Mouse (Mus musculus): ENCODE measurements at regions not wholly inside any gene's neighbourhood (a gene's known extent, or its start where the extent isn't known, plus 50 kb on each side); places are given as distances from the start of the nearest gene placed in this dataset.
A peak's percentile ranks its signal among the peaks of the same experiment; 100 is the strongest.

DNA sequence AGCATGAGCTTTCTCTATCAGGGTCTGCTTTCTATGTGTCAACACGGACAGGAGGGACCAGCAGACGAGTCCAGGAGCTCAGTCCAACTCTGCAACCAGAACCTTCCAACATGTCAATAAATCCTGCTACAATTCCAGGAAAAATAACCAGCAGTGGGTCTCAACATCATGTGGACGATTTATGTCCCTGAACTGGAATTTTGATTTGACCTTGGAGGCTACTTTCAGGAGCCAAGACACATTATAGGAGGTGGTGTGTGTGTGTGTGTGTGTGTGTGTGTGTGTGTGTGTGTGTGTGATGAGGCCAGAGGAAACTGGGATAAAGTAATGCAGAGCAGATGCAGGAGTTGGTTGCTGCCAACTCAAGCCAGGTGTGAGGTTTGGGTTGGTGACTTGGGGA is 107.8 kb downstream of the Edn3 start:
- Histone ChIP-seq H3K27ac (no peak overlapping the region), H3K9ac (no peak overlapping the region), H3K4me3 (no peak overlapping the region), H3K4me1 (replicated peaks) (peaks cover 23% of the 10 kb centered on the region), H3K9me3 (no peaks in the 10 kb centered on the region), H3K27me3 (no peaks in the 10 kb centered on the region), H3K36me3 (no peaks in the 10 kb centered on the region), H3K4me2 (no peak overlapping the region)
- no peak for ATAC-seq (ENCODE audit: low FRiP score)
- 81% methylated on average over 3 of the region's 3 CpGs for WGBS

DNA sequence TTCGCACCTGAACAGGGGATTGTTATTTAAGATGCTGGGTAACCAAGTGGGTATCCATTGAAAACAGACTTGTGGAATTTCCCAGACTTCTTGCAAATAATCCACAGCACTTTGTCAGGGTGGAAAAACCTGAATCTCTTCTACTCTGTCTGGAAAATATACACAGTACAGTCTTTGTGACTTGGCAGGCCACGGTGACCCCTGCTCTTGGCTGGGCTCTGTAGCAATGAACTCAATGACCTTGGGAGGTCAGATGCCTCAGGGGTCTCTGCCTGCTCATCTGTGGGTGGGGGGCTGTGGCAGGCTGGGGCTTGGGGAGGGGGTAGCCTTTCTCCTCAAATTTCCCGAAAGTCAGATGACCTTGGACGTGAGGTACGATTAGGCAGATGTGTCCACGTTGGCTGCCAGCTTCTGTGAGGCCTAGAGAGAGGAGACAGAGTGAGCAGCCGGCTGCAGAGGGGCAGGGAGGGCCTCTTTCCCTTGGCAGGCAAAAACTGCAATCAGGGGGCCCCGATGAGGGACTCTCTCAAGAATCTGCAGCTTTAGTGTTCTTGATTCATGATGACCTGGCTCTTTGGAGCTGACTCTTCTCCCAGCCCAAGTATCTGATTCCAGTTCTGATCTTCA is 108.4 kb downstream of the Edn3 start:
- 68% methylated on average over 8 of the region's 8 CpGs for WGBS
- ATAC-seq (ENCODE audit: low FRiP score) = no peak
- peaks cover 24% of the 10 kb centered on the region for H3K4me1 ChIP-seq (replicated peaks)
- no peaks in the 10 kb centered on the region for H3K27me3 ChIP-seq
- no peak overlapping the region for H3K4me3 ChIP-seq
- no peak overlapping the region for H3K4me2 ChIP-seq
- no peak overlapping the region for H3K27ac ChIP-seq
- no peaks in the 10 kb centered on the region for H3K9me3 ChIP-seq
- no peaks in the 10 kb centered on the region for H3K36me3 ChIP-seq
- no peak overlapping the region for H3K9ac ChIP-seq

DNA sequence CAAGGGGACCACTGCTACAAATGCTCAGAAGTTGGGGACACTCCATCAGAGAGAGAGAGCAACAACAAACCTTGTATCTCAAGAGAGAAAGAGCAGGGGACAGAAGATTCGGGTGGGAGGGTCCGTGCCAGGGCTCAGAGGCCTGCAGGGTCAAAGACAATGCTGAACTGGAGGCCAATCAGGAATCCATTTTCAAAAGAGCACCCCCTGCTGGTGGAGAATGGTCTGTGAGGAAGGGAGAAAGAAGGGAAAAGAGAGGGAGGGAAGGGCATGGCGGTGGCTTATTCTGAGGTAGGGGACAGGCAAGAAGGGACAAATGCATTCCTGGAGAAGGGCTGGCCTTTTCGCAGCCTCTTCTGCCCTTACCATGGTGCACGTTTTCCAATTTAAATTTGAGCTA is 109.9 kb downstream of the Edn3 start:
- Histone ChIP-seq H3K4me2 (no peak overlapping the region), H3K27me3 (no peaks in the 10 kb centered on the region), H3K4me1 (replicated peaks) (peaks cover 24% of the 10 kb centered on the region), H3K9ac (no peak overlapping the region), H3K9me3 (no peaks in the 10 kb centered on the region), H3K36me3 (no peaks in the 10 kb centered on the region), H3K27ac (no peak overlapping the region), H3K4me3 (no peak overlapping the region)
- ATAC-seq (ENCODE audit: low FRiP score) = no peak
- 59% methylated on average over 5 of the region's 5 CpGs for WGBS

DNA sequence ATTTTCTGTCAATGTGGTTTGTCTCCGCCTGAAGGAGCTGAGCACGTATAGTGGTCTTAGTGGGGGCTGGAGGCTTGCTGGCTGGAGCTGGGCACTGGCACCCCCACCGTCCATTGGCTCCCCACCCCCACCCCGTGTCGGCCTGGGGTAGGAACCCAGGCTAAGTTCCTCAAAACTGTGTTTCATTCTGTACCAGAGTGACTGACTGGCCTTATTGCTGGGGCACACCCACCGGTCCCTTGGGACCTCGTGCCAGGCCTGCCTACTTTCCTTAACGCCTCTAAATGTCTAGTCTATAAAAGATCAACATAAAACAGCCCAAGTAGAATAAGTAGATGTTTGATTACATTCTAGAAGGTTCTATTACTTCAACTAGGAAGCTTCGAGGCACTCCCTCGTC is 110.8 kb downstream of the Edn3 start:
- no peak for ATAC-seq (ENCODE audit: low FRiP score)
- Histone ChIP-seq H3K9me3 (no peaks in the 10 kb centered on the region), H3K27me3 (no peaks in the 10 kb centered on the region), H3K4me2 (no peak overlapping the region), H3K27ac (no peak overlapping the region), H3K4me3 (no peak overlapping the region), H3K4me1 (replicated peaks) (peaks cover 24% of the 10 kb centered on the region), H3K9ac (no peak overlapping the region), H3K36me3 (no peaks in the 10 kb centered on the region)
- WGBS = 76% methylated on average over 10 of the region's 10 CpGs

DNA sequence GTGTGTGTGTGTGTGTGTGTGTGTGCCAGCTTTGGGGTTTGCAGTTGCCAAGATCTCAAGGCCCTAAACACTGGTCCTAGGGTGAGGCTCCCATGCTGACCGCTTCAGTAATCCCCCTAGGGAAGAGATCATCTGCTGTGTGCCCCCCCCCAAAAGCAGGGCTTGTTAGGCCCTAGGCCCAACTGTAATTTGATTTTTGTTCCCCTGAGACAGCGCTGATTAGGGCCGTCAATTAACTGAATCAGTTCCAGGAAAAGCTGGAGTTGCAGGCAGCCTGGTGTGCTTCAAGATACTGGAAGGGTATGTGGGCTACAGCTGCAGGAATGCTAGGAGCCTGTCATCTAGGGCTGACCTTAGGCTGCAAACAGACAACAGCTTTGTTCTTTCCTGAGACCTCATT is 111.4 kb downstream of the Edn3 start:
- H3K27ac ChIP-seq = peak overlapping the region; percentile 14; the same call in 1 of the 2 replicates

DNA sequence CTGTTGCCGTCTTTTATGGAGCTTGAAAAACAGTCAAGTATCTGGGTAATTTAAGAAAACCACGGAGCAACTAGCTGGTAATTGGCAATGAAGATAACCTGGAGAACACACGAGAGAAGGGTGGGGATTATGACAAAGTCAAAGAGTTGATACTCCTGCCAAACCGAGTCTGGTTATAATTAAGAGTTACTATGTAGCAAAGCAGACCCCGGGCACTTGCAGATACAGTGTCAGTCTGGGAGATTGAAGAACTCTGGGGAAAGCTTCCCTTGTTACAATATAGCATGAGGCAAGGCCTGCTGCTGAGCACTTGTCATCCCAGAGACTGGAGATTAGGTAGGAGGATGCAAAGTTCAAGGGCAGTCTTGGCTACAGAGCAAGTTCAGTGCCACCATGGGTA is 116.5 kb downstream of the Edn3 start:
- Histone ChIP-seq H3K4me3 (no peak overlapping the region), H3K27ac (no peak overlapping the region), H3K27me3 (0 out of 2 replicates have a peak, but pooled peaks cover 3% of the 10 kb centered on the region), H3K36me3 (no peaks in the 10 kb centered on the region), H3K9me3 (no peaks in the 10 kb centered on the region), H3K4me2 (no peak overlapping the region), H3K4me1 (replicated peaks) (peaks cover 15% of the 10 kb centered on the region), H3K9ac (no peak overlapping the region)
- 67% methylated on average over 5 of the region's 5 CpGs for WGBS
- ATAC-seq (ENCODE audit: low FRiP score) = no peak

More for the DNA sequence above, 111.4 kb downstream of the Edn3 start:
- no peak overlapping the region for H3K4me2 ChIP-seq
- H3K9ac ChIP-seq = no peak overlapping the region
- WGBS = 51% methylated on average over 3 of the region's 3 CpGs
- ATAC-seq (ENCODE audit: low FRiP score) = peak; percentile 70; the same call in 1 of the 2 replicates
- H3K4me3 ChIP-seq = no peak overlapping the region
- H3K9me3 ChIP-seq = no peaks in the 10 kb centered on the region
- no peaks in the 10 kb centered on the region for H3K27me3 ChIP-seq
- peaks cover 24% of the 10 kb centered on the region for H3K4me1 ChIP-seq (replicated peaks)
- no peaks in the 10 kb centered on the region for H3K36me3 ChIP-seq

DNA sequence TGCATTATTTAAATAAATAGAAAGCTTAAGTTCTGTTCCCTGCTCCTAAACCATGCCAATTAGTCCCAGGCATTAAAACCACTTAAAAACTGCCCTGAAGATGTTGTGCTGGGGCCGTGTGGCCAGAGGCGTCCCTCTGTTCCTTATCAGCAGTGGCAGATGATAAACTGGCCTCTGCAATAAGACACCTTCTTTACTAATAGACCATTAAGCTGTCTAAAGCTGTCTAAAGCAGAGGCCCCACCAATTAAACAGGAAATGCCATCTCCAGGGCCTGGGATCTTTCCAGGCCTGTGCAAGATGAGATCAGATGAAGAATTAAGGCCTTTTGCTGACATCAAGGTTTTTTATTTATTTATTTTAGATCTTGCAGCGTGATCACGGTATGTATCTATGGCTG is 118.6 kb downstream of the Edn3 start:
- H3K9me3 ChIP-seq = no peaks in the 10 kb centered on the region
- 77% methylated on average over 4 of the region's 4 CpGs for WGBS
- H3K4me3 ChIP-seq = no peak overlapping the region
- H3K27me3 ChIP-seq = 0 out of 2 replicates have a peak, but pooled peaks cover 3% of the 10 kb centered on the region
- H3K4me2 ChIP-seq = no peak overlapping the region
- no peak overlapping the region for H3K27ac ChIP-seq
- no peak for ATAC-seq (ENCODE audit: low FRiP score)
- H3K36me3 ChIP-seq = no peaks in the 10 kb centered on the region
- H3K9ac ChIP-seq = no peak overlapping the region
- H3K4me1 ChIP-seq (replicated peaks) = peaks cover 3% of the 10 kb centered on the region

DNA sequence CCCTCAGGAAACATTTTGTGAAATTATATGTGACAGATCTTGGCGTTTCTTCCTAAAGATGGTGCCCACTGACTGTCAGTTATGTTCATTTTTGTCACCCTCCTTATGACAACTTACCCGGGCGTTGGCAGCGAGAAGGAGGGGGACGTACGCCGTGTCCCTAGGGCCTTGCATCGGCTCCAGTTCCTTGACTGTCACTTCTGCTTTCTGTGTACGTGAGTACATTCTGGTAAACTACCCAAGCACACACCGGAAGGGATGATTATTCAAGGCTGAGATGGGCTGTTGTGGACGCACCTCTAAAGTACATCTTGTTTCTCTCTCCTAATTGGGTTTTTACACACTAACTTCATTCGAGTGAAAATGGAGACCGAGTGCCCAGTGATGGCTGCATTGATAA is 120.2 kb downstream of the Edn3 start:
- no peak overlapping the region for H3K4me2 ChIP-seq
- ATAC-seq (ENCODE audit: low FRiP score) = no peak
- H3K4me1 ChIP-seq (replicated peaks) = peaks cover 13% of the 10 kb centered on the region
- H3K4me3 ChIP-seq = no peak overlapping the region
- no peak overlapping the region for H3K9ac ChIP-seq
- 0 out of 2 replicates have a peak, but pooled peaks cover 3% of the 10 kb centered on the region for H3K27me3 ChIP-seq
- 95% methylated on average over 13 of the region's 13 CpGs for WGBS
- no peaks in the 10 kb centered on the region for H3K36me3 ChIP-seq
- no peak overlapping the region for H3K27ac ChIP-seq
- H3K9me3 ChIP-seq = no peaks in the 10 kb centered on the region

DNA sequence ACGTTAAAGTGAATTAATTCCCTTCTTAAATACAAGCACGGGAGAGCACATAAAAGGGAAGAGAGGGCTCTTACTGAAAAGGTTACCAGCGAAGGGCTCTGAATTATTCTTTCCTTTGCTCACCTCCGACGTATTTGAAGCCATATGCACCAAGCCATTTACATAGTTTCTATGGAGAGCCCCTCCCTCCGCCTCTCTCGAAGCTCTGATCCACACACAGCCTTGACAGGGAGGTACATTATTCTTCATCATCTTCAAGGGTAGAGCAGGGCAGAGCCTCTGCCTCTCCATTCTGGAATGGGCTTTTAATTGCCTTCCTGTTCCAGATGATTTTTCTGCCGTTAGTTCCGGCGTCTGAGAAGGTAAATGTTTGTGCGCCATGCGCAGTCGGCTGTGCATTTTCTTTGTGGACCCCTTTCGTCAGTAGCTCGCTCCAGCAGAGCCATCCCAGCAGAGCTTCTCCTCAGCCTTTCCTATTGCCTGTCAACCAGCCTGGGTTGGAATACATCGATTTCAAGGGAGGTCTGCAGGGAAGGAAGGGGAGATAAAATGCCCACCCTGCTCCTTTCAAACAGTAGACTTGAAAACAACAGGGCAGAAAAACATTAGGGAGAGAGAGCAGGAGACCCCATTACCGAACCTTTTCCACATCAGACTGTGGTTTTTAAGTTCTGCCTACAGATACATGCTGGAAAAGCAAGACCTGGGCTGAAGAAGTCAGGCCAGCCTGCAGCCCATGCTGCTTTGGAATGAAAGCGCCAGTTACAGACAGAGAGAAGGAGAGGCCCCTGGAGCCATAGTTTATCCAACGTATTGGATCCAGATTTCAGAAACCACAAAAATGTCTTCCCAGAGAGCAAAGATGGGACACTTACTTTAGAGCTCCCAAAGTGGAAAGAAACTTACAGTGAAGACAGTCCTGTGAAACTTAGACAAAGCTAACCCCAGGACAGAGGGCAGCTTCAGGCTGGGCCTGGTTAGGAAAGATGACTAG is 124.1 kb downstream of the Edn3 start:
- Histone ChIP-seq H3K4me2 (peak overlapping the region; percentile 26; the same call in 1 of the 2 replicates), H3K9ac (peak overlapping the region; percentile 36; the same call in 1 of the 2 replicates), H3K9me3 (no peaks in the 10 kb centered on the region), H3K27me3 (no peaks in the 10 kb centered on the region), H3K36me3 (no peaks in the 10 kb centered on the region), H3K4me1 (replicated peaks) (peaks cover 15% of the 10 kb centered on the region), H3K4me3 (no peak overlapping the region), H3K27ac (peak overlapping the region; percentile 76)
- peak; percentile 63; the same call in 1 of the 2 replicates for ATAC-seq (ENCODE audit: low FRiP score)
- 48% methylated on average over 19 of the region's 19 CpGs for WGBS

DNA sequence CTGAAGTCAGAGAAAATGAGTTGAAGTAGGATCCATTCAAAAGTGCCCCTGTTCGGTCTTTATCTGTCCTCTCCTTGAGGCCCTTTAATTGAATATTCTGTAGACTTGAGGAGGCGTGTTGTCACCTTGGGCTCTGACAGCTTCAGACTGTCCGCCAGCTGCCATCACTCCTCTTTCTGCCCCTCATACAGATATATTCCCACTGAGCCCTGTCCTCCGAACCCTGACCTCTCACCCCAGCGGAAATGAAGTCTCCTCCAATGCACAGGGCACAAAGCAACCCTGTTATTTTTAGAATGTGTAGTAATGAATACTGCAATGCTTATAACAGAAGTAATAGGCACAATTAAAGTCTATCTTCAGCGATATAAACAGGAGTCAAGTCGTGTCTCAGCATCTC is 117.4 kb upstream of the Gm14444 start:
- H3K9me3 ChIP-seq = no peaks in the 10 kb centered on the region
- no peaks in the 10 kb centered on the region for H3K27me3 ChIP-seq
- no peaks in the 10 kb centered on the region for H3K36me3 ChIP-seq
- no peak for ATAC-seq (ENCODE audit: low FRiP score)
- WGBS = 69% methylated on average over 7 of the region's 7 CpGs
- peak overlapping the region; percentile 18; the same call in 1 of the 2 replicates for H3K27ac ChIP-seq
- H3K4me2 ChIP-seq = no peak overlapping the region
- H3K4me3 ChIP-seq = no peak overlapping the region
- no peak overlapping the region for H3K9ac ChIP-seq
- peaks cover 15% of the 10 kb centered on the region for H3K4me1 ChIP-seq (replicated peaks)

DNA sequence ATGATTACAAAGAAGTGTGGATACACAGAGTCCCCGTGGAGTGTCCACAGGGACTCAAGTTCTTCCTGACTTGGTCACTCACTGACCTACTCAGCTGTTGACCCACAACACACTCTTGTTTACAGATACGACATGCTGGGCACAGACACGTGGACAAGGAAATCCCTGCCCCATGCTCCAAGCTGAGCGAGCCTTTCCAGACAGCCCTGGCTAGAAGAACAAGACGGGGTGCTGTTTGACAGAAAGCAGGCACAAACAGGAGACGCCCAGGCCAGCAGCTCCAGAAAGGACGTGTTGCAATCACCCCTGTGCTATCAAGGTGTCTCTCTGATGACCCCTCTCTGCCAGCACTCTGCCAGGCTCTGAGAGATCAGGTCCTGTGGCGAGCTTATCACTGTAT is 112.6 kb upstream of the Gm14444 start:
- no peak for ATAC-seq (ENCODE audit: low FRiP score)
- peaks cover 6% of the 10 kb centered on the region; the same call in 1 of the 2 replicates for H3K4me1 ChIP-seq (replicated peaks)
- H3K9ac ChIP-seq = no peak overlapping the region
- WGBS = 82% methylated on average over 8 of the region's 8 CpGs
- no peak overlapping the region for H3K4me3 ChIP-seq
- H3K27me3 ChIP-seq = no peaks in the 10 kb centered on the region
- no peaks in the 10 kb centered on the region for H3K9me3 ChIP-seq
- H3K4me2 ChIP-seq = no peak overlapping the region
- H3K36me3 ChIP-seq = no peaks in the 10 kb centered on the region
- H3K27ac ChIP-seq = no peak overlapping the region

DNA sequence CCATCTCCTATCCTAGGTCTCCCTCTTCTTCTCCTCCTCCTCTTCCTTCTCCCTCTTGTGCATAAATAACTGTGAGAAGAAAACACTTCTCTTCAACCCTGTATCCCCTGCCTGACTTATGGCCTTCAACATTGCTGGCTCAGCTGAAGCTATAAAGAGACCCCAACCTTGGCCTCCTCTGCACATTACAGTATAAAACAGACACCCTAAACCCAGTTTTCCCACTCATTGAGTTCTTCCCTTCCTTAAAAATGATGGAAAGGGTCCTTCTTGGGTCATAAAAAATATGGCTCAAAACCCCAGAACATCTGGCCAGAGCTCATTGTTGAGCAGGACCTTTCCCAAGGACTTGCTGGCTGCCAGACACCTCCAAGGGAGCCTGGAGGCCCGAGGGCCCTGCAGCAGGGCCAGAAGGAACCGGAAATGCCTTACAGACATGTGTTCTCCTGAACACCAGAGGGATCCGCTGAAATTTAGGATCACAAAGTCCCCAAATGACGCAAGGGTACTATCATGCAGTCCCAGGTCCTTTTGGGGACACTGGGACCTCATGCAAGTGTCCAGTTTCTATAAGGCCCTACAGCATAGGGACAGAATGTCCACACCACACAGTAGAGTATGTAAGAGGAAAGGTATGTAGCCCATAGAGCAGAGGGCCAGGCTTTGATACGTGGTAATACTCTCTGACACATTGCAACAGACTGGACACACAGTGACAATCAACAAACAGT is 109.9 kb upstream of the Gm14444 start:
- no peaks in the 10 kb centered on the region for H3K36me3 ChIP-seq
- WGBS = 79% methylated on average over 5 of the region's 5 CpGs
- H3K4me3 ChIP-seq = no peak overlapping the region
- 0 out of 2 replicates have a peak, but pooled peaks cover 2% of the 10 kb centered on the region for H3K4me1 ChIP-seq (replicated peaks)
- ATAC-seq (ENCODE audit: low FRiP score) = no peak
- no peaks in the 10 kb centered on the region for H3K9me3 ChIP-seq
- no peak overlapping the region for H3K4me2 ChIP-seq
- no peak overlapping the region for H3K9ac ChIP-seq
- H3K27ac ChIP-seq = no peak overlapping the region
- no peaks in the 10 kb centered on the region for H3K27me3 ChIP-seq
